Mouse (Mus musculus): Measurements from ENCODE around the gene Prr5l. TPM values are rescaled to one million over a fixed set of nuclear protein-coding genes. Genes with fewer than 3 reads are reported as not detected.
A peak's percentile ranks its signal among the peaks of the same experiment; 100 is the strongest.

The Prr5l gene
- polyA plus RNA-seq, 1 experiment from 2014 or later: 8.7 TPM

- Histone ChIP-seq H3K4me3 (no peak overlapping the region), H3K4me2 (no peak overlapping the region), H3K9me3 (replicated peaks) (no peaks in the 10 kb centered on the region), H3K27me3 (no peaks in the 10 kb centered on the region), H3K27ac (no peak overlapping the region), H3K36me3 (ENCODE audit: poor library complexity, severe bottlenecking) (no peaks in the 10 kb centered on the region), H3K4me1 (no peaks in the 10 kb centered on the region), H3K9ac (no peak overlapping the region)
- WGBS: 85% methylated on average over 5 of the region's 5 CpGs
- no peak for ATAC-seq
These were observed 68.6 kb downstream of the Prr5l start for GRCm38 (mm10) chr2:101814272-101814625.

DNA sequence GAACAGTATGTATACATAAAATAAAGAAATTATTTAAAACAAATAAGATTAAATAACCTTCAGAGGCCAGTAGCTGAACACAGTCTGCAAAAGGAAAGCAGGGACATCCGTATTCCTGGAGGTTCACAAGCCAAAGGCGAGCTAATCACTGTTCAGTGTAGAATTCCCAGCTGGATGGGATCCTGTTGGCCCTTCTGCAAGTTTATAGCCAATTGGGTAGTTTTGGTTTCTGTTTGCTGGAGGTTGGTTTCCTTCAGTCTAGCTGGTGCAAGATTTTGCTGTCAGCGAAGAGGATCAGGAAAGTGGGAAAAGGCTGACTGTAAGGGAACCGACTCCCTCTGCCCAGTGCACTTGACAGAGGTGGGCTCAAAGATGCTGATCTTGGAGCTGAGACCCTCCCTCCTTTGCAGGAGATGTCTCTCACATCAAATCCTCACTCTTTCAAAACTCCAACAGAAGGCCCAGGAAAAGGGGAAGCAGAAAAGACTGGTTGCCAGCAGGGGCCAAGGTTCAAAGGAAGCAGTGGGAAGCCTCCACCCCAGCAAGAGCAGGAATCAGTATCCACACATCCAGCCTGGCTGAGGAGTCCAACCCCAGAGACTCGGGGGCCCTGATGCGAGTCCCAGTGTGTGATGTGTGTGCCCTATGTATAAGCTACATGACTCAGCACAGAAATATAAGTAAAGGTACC, 69.1 kb downstream of the Prr5l start:
- WGBS: 75% methylated on average over 6 of the region's 6 CpGs
- H3K27ac ChIP-seq: no peak overlapping the region
- no peak for ATAC-seq

GRCm38 (mm10) chr2:101811925-101812324, 70.9 kb downstream of the Prr5l start:
- Histone ChIP-seq H3K36me3 (ENCODE audit: poor library complexity, severe bottlenecking) (no peaks in the 10 kb centered on the region), H3K4me1 (no peaks in the 10 kb centered on the region), H3K9ac (no peak overlapping the region), H3K4me3 (no peak overlapping the region), H3K27ac (no peak overlapping the region), H3K9me3 (replicated peaks) (no peaks in the 10 kb centered on the region), H3K27me3 (no peaks in the 10 kb centered on the region), H3K4me2 (no peak overlapping the region)
- ATAC-seq: no peak
- WGBS: 81% methylated on average over 3 of the region's 3 CpGs

More for the DNA sequence above, 69.1 kb downstream of the Prr5l start:
- Histone ChIP-seq H3K27me3 (no peaks in the 10 kb centered on the region), H3K4me3 (no peak overlapping the region), H3K9me3 (replicated peaks) (no peaks in the 10 kb centered on the region), H3K36me3 (ENCODE audit: poor library complexity, severe bottlenecking) (no peaks in the 10 kb centered on the region), H3K4me1 (no peaks in the 10 kb centered on the region), H3K9ac (no peak overlapping the region), H3K4me2 (no peak overlapping the region)

- H3K9me3 ChIP-seq (replicated peaks): no peaks in the 10 kb centered on the region
- H3K36me3 ChIP-seq (ENCODE audit: poor library complexity, severe bottlenecking): no peaks in the 10 kb centered on the region
- no peak overlapping the region for H3K4me3 ChIP-seq
- no peak overlapping the region for H3K9ac ChIP-seq
- H3K27ac ChIP-seq: no peak overlapping the region
- no peak for ATAC-seq
- no peaks in the 10 kb centered on the region for H3K4me1 ChIP-seq
- H3K4me2 ChIP-seq: no peak overlapping the region
- WGBS: 77% methylated on average over 8 of the region's 8 CpGs
- no peaks in the 10 kb centered on the region for H3K27me3 ChIP-seq
These were observed 72.1 kb downstream of the Prr5l start for GRCm38 (mm10) chr2:101810774-101811173.

GRCm38 (mm10) chr2:101809640-101810305, 73.1 kb downstream of the Prr5l start:
- Histone ChIP-seq H3K27ac (no peak overlapping the region), H3K4me2 (no peak overlapping the region), H3K4me3 (no peak overlapping the region), H3K9me3 (replicated peaks) (no peaks in the 10 kb centered on the region), H3K36me3 (ENCODE audit: poor library complexity, severe bottlenecking) (no peaks in the 10 kb centered on the region), H3K4me1 (no peaks in the 10 kb centered on the region), H3K27me3 (no peaks in the 10 kb centered on the region), H3K9ac (no peak overlapping the region)
- 90% methylated on average over 6 of the region's 6 CpGs for WGBS
- no peak for ATAC-seq

GRCm38 (mm10) chr2:101807756-101808155, 75.1 kb downstream of the Prr5l start:
- H3K9me3 ChIP-seq (replicated peaks): no peaks in the 10 kb centered on the region
- H3K4me2 ChIP-seq: no peak overlapping the region
- no peak overlapping the region for H3K27ac ChIP-seq
- H3K27me3 ChIP-seq: no peaks in the 10 kb centered on the region
- no peak for ATAC-seq
- no peak overlapping the region for H3K9ac ChIP-seq
- no peaks in the 10 kb centered on the region for H3K36me3 ChIP-seq (ENCODE audit: poor library complexity, severe bottlenecking)
- 80% methylated on average over 5 of the region's 5 CpGs for WGBS
- H3K4me1 ChIP-seq: no peaks in the 10 kb centered on the region
- no peak overlapping the region for H3K4me3 ChIP-seq

- no peak overlapping the region for H3K27ac ChIP-seq
- no peaks in the 10 kb centered on the region for H3K36me3 ChIP-seq (ENCODE audit: poor library complexity, severe bottlenecking)
- peaks cover 2% of the 10 kb centered on the region for H3K4me1 ChIP-seq
- ATAC-seq: no peak
- no peak overlapping the region for H3K9ac ChIP-seq
- no peak overlapping the region for H3K4me2 ChIP-seq
- H3K9me3 ChIP-seq (replicated peaks): no peaks in the 10 kb centered on the region
- H3K4me3 ChIP-seq: no peak overlapping the region
- 95% methylated on average over 6 of the region's 6 CpGs for WGBS
- H3K27me3 ChIP-seq: peaks cover 2% of the 10 kb centered on the region; the same call in 1 of the 2 replicates
These were observed 80.6 kb downstream of the Prr5l start for GRCm38 (mm10) chr2:101802240-101802639.

- WGBS: 1% methylated on average over 19 of the region's 19 CpGs
- H3K27ac ChIP-seq: peak overlapping the region; percentile 57
These were observed 85.0 kb downstream of the Prr5l start for GRCm38 (mm10) chr2:101797901-101798250.

DNA sequence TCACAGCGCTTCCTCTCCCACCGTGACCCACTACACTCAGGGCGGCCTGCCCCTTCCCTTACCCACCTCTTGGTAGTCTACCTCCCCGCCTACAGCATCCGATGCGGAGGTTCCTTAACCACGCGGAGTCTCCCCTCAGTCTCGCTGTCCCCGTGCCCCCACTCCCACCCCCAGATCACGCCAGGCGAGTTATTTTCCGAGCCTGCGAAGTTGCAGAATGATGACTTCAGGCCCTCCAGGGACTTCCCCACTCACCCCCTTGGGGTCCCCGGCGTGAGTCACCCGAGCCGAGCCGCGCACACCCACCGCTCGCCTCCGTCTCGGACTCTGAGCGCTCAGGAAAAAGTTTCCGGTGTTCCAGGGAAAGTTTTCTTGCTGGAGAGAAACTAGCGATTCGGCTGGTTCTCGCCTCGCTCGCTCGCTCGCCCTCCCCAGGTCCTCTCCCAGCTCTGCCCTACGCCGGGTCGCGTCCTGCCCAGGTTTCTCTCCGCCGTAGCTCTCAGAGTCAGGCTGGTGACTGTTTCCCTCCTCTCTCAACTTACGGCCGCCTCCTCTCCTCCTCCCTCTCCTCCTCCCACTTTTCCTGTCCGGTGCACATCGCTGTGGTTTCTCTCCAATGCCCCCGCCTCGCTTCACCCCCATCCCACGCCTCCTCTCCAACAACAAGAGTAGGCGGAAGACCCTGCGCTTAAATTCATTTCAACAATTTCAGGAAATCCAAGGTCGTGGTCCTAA, 85.5 kb downstream of the Prr5l start:
- peaks cover 23% of the 10 kb centered on the region for H3K4me1 ChIP-seq
- H3K4me3 ChIP-seq: peak overlapping the region; percentile 54
- peak overlapping the region; percentile 92 for H3K4me2 ChIP-seq
- peak overlapping the region; percentile 57 for H3K27ac ChIP-seq
- WGBS: under 1% methylated on average over 49 of the region's 49 CpGs
- ATAC-seq: peak; percentile 65
- H3K9me3 ChIP-seq (replicated peaks): no peaks in the 10 kb centered on the region
- H3K36me3 ChIP-seq (ENCODE audit: poor library complexity, severe bottlenecking): no peaks in the 10 kb centered on the region
- H3K27me3 ChIP-seq: peaks cover 19% of the 10 kb centered on the region; the same call in 1 of the 2 replicates
- H3K9ac ChIP-seq: peak overlapping the region; percentile 70

More at GRCm38 (mm10) chr2:101797901-101798250, 85.0 kb downstream of the Prr5l start:
- Histone ChIP-seq H3K4me1 (peaks cover 19% of the 10 kb centered on the region), H3K36me3 (ENCODE audit: poor library complexity, severe bottlenecking) (no peaks in the 10 kb centered on the region), H3K9ac (peak overlapping the region; percentile 70), H3K4me2 (peak overlapping the region; percentile 92), H3K9me3 (replicated peaks) (no peaks in the 10 kb centered on the region), H3K27me3 (peaks cover 19% of the 10 kb centered on the region; the same call in 1 of the 2 replicates), H3K4me3 (peak overlapping the region; percentile 54)
- no peak for ATAC-seq

GRCm38 (mm10) chr2:101796287-101797115, 86.3 kb downstream of the Prr5l start:
- Histone ChIP-seq H3K27me3 (peaks cover 19% of the 10 kb centered on the region; the same call in 1 of the 2 replicates), H3K36me3 (ENCODE audit: poor library complexity, severe bottlenecking) (no peaks in the 10 kb centered on the region), H3K4me2 (peak overlapping the region; percentile 92), H3K4me3 (peak overlapping the region; percentile 54), H3K27ac (peak overlapping the region; percentile 57; the same call in 1 of the 2 replicates), H3K9me3 (replicated peaks) (no peaks in the 10 kb centered on the region), H3K9ac (peak overlapping the region; percentile 70), H3K4me1 (peaks cover 25% of the 10 kb centered on the region)
- peak; percentile 83 for ATAC-seq
- under 1% methylated on average over 53 of the region's 55 CpGs for WGBS

GRCm38 (mm10) chr2:101792130-101792529, 90.7 kb downstream of the Prr5l start:
- Histone ChIP-seq H3K27me3 (peaks cover 16% of the 10 kb centered on the region; the same call in 1 of the 2 replicates), H3K9me3 (replicated peaks) (no peaks in the 10 kb centered on the region), H3K27ac (no peak overlapping the region), H3K4me3 (no peak overlapping the region), H3K4me2 (no peak overlapping the region), H3K4me1 (peaks cover 22% of the 10 kb centered on the region), H3K9ac (no peak overlapping the region), H3K36me3 (ENCODE audit: poor library complexity, severe bottlenecking) (no peaks in the 10 kb centered on the region)
- ATAC-seq: no peak
- 76% methylated on average over 4 of the region's 4 CpGs for WGBS

Measured in forebrain, embryonic 13.5 days (tissue).